Mouse (Mus musculus): ENCODE data around the gene Amer3.
"Not testable (repeated sequence)": the region's sequence is repeated elsewhere in the genome, so short reads cannot be mapped to it uniquely, and the experiment has no call there.

Gene Amer3

DNA sequence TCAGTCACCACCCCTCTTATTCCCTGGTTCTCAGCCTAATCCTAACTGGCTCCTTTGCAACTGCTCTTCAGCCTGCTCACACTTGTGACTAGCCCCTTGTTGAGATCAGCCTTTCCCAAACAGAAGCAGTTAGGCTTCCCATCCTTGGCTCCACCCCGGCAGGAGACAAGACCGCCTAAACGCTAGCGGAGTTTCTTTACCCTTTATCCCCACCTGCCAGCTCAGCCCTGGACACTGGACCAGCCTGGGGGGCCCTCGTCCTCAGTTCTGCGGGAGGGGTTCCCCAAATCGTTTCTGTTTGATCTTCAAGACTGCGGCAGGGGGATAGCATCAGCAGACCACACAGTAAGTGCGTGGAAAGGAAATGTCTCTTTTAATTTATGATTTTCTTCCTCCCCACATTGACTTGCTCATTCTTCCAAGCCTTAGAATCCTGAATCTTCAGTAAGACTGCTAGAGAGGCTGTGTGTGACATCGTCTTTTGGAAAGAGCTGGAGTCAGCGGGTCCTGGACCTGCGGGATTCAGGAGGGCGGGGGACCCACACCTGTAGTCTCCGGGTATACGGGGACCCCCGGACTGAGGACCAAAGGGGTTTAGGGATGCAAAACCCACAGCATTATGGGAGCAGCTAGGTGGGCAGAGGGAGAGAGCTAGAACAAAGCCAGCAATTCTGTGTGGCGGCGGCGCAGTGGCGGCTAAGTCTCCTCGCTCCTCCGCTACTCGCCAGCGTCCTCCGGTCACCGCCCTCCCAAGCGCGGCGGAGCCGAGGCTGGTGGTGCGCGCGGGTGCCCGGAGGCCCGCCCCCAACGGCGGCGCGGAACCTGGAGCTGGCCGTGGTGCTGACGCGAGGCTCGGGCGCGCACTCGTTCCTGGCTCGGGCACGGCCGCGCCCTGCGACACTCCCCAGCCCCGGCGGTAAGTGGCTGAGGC is at the start of gene Amer3:
Amer3 (plus strand) TSS at position 807 of the 931 bp plus-strand sequence.
- DNase-seq (ENCODE audit: low read depth) = no peak

DNA sequence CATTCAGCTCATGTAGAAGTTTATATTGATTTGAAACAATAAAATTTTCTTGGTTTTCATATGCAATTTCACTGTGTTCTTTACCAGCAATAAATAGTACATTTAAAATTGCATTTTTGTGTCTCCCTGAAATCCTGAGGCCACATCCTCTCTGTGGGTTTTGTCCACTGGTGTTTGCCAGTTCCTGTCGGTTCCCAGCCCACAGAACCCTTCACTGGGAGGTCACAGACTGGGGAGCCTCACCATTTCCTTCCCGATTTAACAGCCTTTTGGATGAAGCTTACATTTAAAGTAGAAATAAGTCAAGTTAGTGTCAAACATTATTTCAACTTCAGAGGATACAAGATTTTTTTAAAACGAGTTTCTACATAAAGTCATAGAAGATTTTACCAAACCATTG is 44.9 kb upstream of the Amer3 start:
- not testable (repeated sequence) for DNase-seq (ENCODE audit: low read depth)

DNA sequence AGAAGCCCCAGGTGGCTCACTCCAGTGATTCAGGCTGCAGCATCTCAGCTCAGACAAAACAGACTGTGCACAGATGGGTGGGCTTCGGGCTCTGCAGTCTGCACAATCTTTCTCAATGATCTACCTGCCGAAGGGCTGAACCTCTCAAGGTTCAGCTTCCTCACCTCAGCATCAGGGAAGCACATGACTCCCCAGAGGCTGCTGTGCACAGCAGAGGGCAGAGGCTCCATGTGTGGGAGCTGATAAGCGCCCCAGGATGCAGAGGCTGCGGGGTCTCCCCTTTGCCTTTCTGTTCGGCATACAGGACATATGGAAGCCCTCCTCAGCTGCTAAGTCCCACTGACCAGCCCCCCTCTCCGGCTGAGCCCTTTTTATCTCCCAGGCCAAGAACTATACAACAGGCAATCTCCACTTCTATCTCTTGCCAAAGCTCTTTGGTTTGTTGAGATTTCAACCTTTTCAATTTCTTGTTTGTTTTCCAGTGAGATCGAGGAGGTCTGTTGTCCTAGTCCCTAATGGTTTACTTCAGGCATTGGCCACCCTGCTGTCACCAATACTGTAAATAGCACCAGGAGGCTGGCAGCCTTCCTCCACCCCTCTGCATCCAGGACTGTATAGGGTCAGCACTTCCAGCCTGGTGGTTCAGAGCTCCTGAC is 44.3 kb upstream of the Amer3 start, which contains the start of gene Cfc1:
Cfc1 (plus strand) TSS at position 606 of the 656 bp plus-strand sequence.
- not testable (repeated sequence) for DNase-seq (ENCODE audit: low read depth)

DNA sequence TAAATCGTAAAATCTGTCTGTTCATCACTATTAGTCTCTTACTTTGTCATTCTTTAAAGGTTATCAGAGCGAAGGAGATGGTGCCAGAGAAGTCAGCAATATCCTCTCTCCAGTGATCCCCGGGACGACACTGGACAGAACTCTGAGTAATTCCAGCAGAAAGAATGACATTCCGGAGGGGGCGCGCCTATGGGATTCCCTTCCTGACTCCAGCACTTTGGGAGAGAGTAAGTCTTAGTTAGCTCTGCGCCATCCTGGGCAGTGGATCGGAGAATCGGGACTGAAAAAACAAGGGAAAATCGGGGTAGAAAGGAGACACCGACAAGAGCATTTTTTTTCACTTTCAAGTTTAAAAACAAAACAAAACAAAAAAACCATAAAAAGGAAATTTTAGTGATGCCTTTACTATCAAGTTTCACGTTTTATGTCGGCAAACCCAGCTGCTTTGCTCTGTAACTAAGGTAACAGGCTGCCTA is 43.1 kb upstream of the Amer3 start:
- no peak for DNase-seq (ENCODE audit: low read depth)

DNA sequence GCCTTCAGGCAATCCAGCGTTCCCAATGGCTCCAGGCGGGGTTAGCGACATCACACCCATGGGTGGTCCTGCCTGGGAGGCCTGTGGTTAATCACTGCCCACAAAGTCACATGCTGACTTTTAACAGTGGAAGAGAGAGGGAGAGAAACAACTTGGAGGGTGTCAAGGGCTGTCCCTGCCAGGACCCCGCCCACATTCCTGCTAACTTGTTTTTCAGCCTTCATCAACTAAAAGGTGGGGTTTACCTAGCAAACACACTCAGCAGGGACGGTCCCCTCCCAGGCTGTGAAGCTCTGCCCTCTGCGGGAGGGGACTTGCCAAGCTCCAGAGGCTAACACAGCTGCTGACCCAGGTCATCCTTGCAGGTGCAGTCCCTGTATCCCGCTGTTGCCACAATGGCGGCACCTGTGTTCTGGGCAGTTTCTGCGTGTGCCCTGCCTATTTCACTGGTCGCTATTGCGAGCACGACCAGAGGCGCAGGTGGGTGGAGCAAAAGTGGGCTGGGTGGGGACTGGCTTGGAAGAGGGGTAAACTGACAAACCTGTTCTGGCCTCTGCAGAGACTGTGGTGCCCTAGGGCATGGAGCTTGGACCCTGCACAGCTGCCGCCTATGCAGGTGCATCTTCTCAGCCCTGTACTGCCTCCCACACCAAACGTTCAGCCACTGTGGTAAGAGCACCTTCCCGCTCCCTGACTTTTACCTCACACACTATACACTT is 42.5 kb upstream of the Amer3 start:
- DNase-seq (ENCODE audit: low read depth) = no peak

DNA sequence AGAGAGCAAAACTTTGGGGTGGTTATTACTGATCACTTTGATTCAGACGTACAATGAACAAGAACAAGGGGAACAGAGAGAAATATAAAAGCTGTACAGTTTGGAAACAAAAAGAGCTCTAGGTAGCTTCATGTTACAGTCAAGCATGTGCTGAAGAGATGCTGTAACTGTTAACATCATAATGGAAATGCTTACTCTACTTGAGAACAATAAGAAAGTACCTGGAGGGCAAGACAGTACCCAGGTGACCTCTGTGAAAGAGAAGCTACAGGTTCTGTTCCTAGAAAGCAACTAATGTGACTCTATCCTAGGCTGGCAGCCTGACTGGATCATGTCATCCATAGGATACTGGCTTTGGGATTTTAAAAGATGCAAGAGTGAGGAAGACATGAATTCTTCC is 32.4 kb upstream of the Amer3 start:
- no peak for DNase-seq (ENCODE audit: low read depth)

DNA sequence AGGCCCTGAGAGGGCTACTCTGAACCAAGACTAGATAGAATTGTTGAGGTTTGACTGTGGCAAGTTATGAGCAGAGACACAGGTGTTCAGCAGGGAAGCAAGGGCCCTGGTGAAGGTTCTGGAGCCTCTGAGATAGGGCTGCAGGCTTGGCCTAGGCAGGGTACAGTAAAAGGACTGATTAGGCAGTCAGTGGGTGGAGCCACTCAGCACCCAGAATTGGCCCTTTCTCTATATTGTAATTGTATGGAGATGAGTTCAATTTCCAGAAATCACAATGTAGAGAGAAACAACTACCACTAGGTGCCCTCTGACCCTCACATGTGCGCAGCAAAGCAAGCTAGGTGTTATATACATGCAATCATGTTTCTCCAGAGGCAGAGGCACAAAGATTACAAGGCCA is 25.8 kb upstream of the Amer3 start:
- DNase-seq (ENCODE audit: low read depth) = no peak

DNA sequence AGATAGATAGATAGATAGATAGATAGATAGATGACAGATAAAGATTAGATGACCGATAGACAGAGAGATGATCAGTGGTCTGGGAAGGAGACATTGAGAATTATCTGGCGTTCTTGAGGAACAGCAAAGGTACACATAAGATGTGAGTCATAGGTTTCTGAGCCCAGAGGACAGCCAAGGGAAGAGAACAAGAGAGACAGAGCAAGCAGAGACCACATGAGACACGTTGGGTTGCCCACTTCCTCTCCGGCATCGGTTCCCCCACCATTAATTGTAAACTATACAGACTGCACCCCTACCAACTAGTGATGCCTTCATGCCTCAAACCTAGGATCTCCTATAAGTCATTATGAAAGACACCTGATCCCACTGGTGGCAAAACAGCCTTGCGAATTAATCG is 25.2 kb upstream of the Amer3 start:
- no peak for DNase-seq (ENCODE audit: low read depth)

DNA sequence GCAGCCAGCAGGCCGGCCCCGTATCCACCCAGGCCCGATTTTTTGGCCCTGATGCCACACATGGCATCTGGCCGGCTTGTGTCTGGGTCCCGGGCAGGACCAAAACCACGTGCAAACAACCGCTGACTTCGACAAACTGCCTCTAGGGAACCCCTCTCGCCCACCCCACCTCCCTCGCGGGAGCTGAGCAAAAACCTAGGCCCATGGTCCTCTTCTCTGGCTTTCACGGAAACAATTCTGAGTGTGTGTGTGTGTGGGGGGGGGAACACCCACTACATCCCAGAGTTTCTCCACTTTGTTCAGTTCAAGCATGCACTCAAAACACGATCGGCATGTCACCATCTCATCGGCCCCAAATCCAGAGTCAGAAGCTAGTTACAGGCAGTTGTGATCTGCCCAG is 18.6 kb upstream of the Amer3 start, which contains the start of gene Prss40:
Prss40 (minus strand) TSS at position 101 of the 400 bp plus-strand sequence.
- no peak for DNase-seq (ENCODE audit: low read depth)

DNA sequence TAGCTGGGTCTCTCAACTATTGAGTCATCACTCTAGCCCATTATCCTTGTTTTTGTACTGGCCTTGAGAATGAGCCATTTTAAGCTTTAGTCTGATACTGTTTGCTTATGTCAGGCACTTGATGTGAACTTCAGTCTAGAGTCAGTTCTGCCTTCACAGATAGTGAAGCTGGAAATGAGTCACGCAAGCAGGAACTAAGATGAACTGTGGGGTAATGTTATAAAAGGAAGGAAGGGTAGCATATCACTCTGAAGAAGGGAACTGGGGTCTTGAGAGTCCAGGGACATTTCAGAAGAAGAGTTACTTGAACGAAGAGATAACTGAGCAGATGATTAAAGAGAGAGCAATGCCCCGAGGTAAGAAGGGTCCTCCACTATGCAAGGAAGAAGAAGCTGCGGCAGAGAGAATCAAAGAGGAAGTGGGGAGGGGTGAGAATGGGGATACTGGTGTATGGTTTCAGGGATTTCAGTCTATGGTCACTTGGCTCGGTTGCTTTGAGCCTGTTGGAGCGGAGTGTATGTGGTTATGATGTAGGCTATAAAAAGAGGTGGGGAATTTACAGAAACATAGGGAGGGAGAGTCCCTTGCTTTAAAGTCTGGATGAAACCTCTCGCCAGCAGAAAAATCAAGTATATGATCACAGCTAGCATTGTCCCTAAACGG is 14.9 kb upstream of the Amer3 start:
- peak; percentile 83 for DNase-seq (ENCODE audit: low read depth)

DNA sequence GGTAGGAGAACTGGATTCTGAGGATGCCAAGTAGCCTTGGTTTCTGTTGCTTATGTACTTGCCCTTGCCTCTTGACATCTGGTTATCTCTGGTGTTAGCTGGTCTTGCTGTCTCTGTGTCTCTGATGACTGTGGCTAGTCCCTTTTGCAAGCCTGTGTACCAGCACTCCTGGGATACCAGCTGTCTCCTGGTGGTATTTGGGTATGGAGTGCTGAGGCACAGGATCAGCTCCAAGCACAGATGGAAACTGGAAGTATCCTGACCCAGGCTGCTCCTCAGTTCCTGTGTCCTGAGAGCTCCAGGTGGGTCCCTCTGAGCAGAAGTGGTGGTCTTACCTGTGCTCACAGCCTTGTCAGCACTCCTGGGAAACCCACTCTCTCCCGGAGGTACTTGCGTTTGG is 11.3 kb upstream of the Amer3 start:
- no peak for DNase-seq (ENCODE audit: low read depth)

DNA sequence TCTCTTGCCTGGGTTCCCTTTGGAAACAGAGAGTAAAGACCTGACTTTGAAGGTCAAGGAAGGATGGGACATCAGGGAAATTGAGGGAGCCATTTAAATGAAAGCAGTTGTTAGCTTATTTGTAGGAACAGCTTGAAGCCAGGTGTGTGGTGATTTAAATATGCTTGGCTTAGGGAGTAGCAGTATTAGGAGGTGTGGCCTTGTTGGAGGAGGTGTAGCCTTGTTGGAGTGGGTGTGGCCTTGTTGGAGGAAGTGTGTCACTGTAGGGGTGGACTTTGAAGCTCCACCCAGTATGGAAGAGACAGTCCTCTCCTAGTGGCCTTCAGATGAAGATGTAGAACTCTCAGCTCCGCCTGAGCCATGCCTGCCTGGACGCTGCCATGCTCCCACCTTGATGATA is 9.6 kb upstream of the Amer3 start:
- no peak for DNase-seq (ENCODE audit: low read depth)

DNA sequence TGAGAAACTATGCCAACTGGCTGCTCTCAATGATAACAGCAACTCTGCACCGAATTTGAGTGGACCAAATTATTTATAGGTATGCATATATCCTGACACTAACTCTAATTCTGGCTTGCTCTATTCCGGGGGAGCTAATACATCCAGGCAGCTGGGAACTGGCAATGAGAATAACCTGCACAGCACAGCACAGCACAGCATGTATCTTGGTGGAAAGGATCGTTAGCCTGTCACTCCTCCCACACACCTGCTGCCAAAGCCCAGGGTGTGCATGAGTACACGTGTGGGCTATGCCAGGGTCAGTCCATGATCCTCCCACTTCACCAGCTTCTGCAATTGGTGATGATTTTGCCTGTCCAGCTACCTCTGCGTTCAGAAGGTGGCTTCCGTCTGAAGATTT is 8.0 kb upstream of the Amer3 start:
- DNase-seq (ENCODE audit: low read depth) = no peak

DNA sequence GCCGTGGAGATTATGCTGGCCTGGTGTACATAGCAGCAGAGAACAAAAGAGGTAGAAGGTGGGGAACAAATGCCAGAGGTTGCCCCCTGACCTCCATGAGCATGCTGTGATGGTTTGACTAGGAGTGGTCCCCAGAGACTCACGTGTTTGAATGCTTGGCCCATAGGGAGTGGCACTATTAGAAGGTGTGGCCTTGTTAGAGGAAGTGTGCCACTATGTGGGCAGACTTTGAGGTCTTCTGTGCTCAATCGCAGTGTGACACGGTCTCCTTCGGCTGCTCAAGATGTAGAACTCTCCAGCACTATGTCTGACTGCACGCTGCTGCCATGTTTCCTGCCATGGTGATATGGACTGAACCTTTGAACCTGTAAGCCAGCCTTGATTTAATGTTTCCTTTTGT is 6.2 kb upstream of the Amer3 start:
- DNase-seq (ENCODE audit: low read depth) = no peak

DNA sequence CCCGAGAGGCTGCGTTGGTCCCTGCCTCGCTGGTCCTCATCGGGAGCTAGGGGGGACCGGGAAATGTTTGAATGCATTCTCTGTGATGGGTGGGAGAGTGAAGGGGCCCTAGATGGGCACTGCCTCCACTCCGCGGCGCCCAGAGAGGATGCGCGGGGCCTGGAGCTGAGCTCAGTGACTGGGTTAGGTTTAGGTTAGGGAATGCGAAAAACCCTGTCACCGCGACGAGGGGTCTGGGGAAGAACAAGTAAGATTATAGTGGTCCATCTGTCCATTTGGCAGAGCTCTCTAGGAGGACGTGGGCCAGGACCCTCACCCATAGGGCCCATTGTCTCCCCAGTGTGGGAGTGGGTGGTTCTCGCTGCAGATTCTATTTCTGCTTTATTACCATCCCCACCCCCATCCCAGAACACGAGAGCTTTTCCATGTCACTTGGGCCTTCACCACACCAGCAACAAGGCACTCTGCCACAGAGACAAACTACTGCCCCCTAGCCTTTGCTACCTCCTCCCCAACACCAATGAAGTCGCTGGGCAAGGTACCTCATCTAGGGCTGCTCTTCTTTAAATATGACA is 412 bp downstream of the Amer3 start:
- DNase-seq (ENCODE audit: low read depth) = no peak

DNA sequence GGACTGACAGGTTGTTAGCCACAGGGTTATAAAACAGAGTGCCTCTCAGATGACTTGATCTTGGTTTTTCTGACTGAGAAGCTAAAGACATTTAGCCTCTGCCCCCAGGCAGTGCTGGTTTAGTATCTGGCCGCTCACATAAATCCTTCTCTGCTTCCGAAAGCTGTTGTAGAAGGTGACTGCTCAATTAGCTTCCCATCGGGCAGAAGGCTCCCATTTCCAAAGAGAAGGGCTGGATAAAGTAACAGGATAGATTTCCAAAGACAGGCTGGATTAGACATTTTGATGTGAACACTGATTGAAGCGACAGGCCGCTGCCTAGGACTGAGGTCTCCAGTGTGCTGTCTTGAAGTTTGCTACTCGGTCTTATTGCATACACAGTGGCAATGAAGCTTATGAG is 2.8 kb downstream of the Amer3 start:
- DNase-seq (ENCODE audit: low read depth) = no peak

DNA sequence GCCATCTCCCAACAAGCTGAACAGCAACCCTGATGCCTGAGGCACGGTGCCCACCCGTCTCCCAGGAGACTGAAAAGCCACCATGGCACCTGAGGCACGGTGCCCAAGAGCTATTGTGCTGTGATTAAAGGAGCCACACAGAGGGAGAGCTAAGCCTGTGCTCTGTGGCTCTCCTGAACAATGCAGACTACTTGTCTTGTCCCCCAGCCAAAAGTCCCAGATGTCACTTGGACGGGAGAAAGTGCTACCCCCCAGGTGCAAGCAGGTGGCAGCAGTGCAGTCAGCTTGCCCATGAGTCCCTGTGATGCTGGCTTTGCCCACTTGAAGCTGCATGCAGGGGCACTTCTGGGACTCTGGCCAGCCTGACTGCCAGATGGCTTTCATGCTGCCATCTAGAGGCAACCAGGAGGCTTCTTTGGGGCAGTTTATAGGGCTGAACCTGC is 4.4 kb downstream of the Amer3 start:
- DNase-seq (ENCODE audit: low read depth) = peak; percentile 21

DNA sequence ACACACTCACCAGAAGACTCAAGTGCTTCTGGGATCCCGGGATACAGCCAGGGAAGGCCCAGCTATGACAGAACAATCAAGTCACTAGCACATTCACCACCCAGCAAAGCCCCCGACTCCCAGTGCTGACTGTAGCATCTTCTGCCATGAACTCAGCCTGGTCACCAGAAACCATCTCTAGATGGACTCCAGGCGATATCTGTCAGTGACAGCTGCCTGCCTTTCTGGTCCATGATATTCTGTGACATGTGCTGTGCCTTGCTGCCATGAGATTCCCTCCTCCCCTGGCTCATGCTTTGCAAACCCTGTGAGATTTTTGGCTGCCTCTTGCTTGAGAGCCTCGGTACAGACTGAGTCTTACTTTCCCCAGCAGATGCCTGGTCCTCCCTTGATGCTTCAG is 5.3 kb downstream of the Amer3 start:
- no peak for DNase-seq (ENCODE audit: low read depth)

DNA sequence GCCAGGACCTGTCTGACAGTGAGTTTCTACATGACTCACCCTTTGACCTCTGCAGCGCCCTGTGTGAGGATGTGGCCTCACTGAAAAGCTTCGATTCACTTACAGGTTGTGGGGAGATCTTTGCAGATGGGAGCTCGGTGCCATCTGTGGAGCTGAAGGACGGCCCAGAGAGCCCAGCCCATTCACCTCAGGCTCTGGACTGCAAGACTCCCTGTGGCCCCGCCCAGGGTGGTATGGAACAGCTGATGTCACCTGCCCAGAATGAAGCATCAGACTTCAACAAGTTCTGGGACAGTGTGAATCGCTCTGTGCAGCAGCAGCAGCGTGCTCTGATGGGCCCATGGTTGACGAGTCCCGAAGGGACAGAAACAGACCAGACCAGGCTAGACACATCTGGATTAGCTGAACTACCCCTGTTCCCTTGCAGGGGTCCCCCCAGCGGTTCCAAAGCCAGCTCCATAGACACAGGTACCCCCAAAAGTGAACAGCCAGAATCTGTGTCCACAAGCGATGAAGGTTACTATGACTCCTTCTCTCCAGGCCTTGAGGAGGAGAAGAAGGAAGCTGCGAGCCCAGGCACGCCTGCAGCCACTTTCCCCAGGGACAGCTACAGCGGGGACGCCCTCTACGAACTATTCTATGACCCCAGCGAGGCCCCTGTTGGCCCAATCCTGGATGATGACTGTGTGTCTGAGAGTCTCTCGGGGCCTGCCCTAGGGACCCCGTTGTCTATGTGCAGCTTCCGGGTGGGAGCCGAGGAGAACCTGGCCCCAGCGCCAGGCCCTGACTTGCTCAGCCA is 8.0 kb downstream of the Amer3 start:
- no peak for DNase-seq (ENCODE audit: low read depth)

DNA sequence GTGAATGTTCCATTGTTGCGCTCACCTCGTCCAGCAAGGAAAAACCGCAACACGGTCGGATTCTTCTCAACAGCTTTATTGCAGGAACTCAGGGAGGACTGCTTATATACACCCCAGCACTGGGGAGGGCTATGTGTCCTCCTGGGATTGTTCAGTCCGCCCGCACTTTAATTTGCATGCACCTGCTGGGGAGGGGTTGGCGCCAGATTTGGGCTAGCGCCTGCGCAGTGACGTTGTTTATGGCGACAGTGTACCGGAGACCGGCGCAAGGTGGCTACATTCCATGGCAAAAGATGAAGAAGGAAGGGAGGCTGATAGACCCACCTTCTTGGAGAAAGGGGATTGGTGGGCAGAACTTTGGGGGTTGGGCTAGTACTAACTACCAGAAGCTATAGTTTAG is 20.5 kb downstream of the Amer3 start:
- DNase-seq (ENCODE audit: low read depth) = no peak
